Mouse (Mus musculus) limb, embryonic 15.5 days (tissue): Measurements from ENCODE around the gene Zfp108. TPM values are rescaled to one million over a fixed set of nuclear protein-coding genes. Genes with fewer than 3 reads are reported as not detected.

Source experiments
- ATAC-seq: fragments of 200-750 bp; cut with Nextera tagmentation; 2 replicates; pipeline ENCODE4 v1.8.0; 2017; ENCODE audit warnings: low read depth, moderate TSS enrichment; ENCODE audit not compliant: insufficient number of reproducible peaks, low FRiP score, low TSS enrichment
- H3K27ac ChIP-seq: fragments of 300-500 bp; sonication (generic); 2 replicates; pipeline ENCODE4 v1.5.1; 2015; ENCODE audit warnings: moderate library complexity, mild to moderate bottlenecking, inconsistent platforms
- H3K27me3 ChIP-seq: fragments of 300-500 bp; sonication (generic); 2 replicates; pipeline ENCODE4 v1.6.1; 2015; ENCODE audit warnings: inconsistent platforms
- H3K36me3 ChIP-seq: fragments of 300-500 bp; sonication (generic); 2 replicates; pipeline ENCODE4 v1.6.1; 2015; ENCODE audit warnings: inconsistent platforms
- H3K4me1 ChIP-seq: fragments of 300-500 bp; sonication (generic); 2 replicates; pipeline ENCODE4 v1.6.1; 2015; ENCODE audit warnings: inconsistent platforms
- H3K4me2 ChIP-seq: fragments of 300-500 bp; sonication (generic); 2 replicates; pipeline ENCODE4 v1.6.1; 2015; ENCODE audit warnings: mild to moderate bottlenecking, inconsistent platforms
- H3K4me3 ChIP-seq: fragments of 300-500 bp; sonication (generic); 2 replicates; pipeline ENCODE4 v1.5.1; 2015; ENCODE audit warnings: mild to moderate bottlenecking, inconsistent platforms
- H3K9ac ChIP-seq: fragments of 300-500 bp; sonication (generic); 2 replicates; pipeline ENCODE4 v1.6.1; 2015; ENCODE audit warnings: inconsistent platforms
- H3K9me3 ChIP-seq: fragments of 300-500 bp; sonication (generic); 2 replicates; pipeline ENCODE4 v1.6.1; 2016; ENCODE audit warnings: inconsistent platforms
- WGBS: fragments of 180-500 bp; shearing (Covaris S2); methylation state at CpG from one replicate; pipeline ENCODE4 v1.1.7; 2015; 5-methylcytosine and 5-hydroxymethylcytosine counted together
- polyA plus RNA-seq: library from polyadenylated mRNA; unstranded; fragments of >200 nt; fragmentation: Nextera tagmentation; extraction: Ambion mirVana; gene quantifications from 2 replicates; pipeline ENCODE4 v1.2.1, GENCODE M21; 2015

Zfp108 gene
- polyA plus RNA-seq = 5.5 and 6.1 TPM in 2 replicates

DNA sequence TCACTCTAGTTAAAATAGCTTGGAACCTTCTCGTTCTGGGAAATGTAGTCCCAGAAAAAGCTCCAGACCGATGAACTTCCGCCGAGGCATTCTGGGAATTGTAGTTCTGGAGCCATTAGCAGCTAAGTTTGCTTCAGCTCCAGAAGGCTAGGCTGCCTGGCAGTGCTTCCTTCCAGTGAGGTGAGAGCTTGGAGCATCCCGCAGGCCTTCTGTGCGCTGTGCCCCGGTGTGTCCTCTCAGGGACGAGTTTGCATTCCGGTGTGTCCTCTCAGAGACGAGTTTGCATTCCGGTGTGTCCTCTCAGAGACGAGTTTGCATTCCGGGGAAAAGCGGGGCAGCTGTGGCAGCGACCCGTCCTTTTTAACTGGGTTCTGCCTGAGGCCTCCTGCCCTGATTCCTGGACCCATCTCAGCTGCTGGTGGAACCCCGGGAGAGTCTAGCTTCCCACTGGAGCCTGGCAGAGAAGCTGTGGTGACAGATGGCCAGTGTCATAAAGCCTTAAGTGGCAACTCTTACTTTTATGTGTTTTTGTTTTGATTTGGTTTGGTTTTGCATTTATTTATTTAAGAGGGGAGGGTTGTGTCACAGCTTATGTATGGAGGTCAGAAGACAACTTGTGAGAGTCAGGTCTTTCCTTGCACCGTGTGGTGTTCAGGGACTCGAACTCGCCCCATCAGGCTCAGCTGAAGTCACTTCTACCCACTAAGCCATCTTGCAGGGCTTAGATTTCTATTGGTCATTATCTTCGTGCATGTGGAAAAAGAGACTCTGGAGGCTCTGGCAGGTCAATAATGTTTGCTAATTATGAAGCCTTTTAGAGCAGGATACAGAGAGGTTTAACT lies at the start of gene Zfp108:
Gene Zfp108 (plus strand): TSS at position 162 of the 842 bp plus-strand sequence.
- WGBS = 17% methylated on average over 21 of the region's 21 CpGs
- peak within 1 kb of the TSS; percentile 50; the same call in 1 of the 2 replicates for H3K27ac ChIP-seq

DNA sequence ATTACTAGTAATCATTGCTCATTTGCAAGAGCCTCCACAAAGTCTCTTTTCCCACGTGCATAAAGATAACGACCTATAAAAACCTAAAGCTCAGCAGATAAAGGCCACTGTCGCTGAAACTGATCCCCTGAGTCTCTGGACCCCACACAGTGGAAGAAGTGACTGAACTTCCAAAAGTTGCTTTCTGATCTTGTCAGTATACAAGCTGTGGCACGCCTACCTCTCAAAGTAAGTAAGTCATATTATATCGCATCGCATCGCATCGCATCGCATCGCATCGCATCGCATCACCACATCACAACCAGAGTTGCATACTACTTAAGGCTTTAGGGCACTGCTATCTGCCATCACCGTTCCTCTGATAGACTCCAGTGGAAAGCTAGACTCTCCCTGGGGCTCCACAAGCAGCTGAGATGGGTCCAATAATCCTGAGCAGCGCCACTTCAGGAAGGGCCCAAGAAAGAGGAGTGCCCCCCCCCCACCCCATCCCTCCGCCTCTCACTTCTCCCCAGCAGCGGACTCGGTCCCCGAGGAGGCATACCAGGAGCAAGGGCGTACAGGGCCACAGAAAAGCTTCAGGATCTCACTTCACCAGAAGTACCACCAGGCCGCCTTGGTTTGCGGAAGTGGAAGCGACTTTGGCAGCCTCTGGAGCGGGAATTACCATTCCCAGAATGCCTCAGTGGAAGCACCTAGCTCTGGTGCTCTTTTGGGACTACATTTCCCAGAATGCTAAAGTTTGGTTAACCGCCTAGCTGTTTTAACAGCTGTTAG lies 46.9 kb upstream of the Zfp108 start:
- H3K9ac ChIP-seq = peak overlapping the region; percentile 81
- no peaks in the 10 kb centered on the region for H3K27me3 ChIP-seq
- 13% methylated on average over 24 of the region's 24 CpGs for WGBS
- peak overlapping the region; percentile 49 for H3K4me2 ChIP-seq
- ATAC-seq = peak; percentile 85
- no peaks in the 10 kb centered on the region for H3K9me3 ChIP-seq
- H3K36me3 ChIP-seq = peaks cover 27% of the 10 kb centered on the region
- peak overlapping the region; percentile 66 for H3K4me3 ChIP-seq
- H3K27ac ChIP-seq = peak overlapping the region; percentile 87
- H3K4me1 ChIP-seq = peaks cover 4% of the 10 kb centered on the region; the same call in 1 of the 2 replicates

More for the DNA sequence above, at the start of gene Zfp108:
- Histone ChIP-seq H3K4me3 (peak within 1 kb of the TSS; percentile 62), H3K4me2 (peak within 1 kb of the TSS; percentile 57), H3K4me1 (peaks cover 10% of the 10 kb centered on the region), H3K9ac (peak within 1 kb of the TSS; percentile 58), H3K27me3 (no peaks in the 10 kb centered on the region), H3K36me3 (peaks cover 10% of the 10 kb centered on the region; the same call in 1 of the 2 replicates), H3K9me3 (no peaks in the 10 kb centered on the region)
- ATAC-seq = peak; percentile 86

DNA sequence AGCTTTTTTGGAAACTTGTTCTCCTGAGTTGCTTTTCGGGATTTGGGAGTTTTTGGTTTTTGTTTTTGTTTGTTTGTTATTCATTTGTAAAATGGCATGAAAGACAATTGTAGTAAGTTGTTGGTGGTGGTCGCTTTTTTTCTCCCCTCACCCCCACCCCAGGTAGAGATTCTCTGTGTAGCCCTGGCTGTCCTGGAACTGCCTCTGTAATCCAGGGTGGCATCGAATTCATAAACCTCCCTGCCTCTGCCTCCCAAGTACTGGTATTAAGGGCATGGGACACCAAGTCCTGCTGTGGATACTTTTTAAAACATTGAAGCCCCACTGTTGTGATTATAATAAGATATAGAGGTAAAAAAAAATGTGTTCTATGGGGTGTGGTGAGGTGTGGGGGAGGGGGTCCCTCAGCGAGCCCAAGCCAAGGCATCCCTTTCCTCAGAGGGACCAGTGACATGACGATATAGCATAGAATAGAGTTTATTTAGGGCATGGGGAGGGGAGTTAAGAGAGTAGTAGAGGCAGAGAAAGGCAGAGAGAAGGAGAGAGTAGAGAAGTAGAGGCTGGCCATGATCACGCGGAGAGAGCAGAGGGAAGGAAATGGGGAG lies 46.2 kb upstream of the Zfp108 start:
- no peaks in the 10 kb centered on the region for H3K27me3 ChIP-seq
- H3K9ac ChIP-seq = no peak overlapping the region
- no peak for ATAC-seq
- peaks cover 22% of the 10 kb centered on the region for H3K36me3 ChIP-seq
- no peak overlapping the region for H3K27ac ChIP-seq
- WGBS = 55% methylated on average over 7 of the region's 7 CpGs
- H3K4me3 ChIP-seq = peak overlapping the region; percentile 66
- no peaks in the 10 kb centered on the region for H3K9me3 ChIP-seq
- H3K4me1 ChIP-seq = peaks cover 4% of the 10 kb centered on the region; the same call in 1 of the 2 replicates
- H3K4me2 ChIP-seq = peak overlapping the region; percentile 49; the same call in 1 of the 2 replicates

DNA sequence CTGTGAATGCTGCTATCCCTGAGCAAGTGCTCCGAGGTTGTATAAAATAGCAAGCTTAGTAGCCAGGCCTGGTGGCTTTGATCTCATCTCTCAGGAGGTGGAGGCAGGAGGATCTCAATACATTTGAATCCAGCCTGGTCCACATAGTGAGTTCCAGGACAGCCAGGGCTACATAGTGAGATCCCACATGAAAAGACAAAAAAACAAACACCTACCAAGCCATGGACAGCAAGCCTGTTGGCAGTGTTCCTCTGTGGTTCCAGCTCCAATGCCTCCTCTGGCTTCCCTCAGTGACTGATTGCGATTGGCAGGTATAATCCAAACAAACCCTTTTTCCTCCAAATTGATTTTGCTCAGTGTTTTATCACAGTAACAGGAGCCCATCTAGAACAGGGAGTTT lies 44.3 kb upstream of the Zfp108 start:
- no peak for ATAC-seq
- Histone ChIP-seq H3K4me3 (no peak overlapping the region), H3K36me3 (peaks cover 7% of the 10 kb centered on the region; the same call in 1 of the 2 replicates), H3K4me2 (no peak overlapping the region), H3K4me1 (peaks cover 4% of the 10 kb centered on the region; the same call in 1 of the 2 replicates), H3K9me3 (no peaks in the 10 kb centered on the region), H3K9ac (no peak overlapping the region), H3K27ac (no peak overlapping the region), H3K27me3 (no peaks in the 10 kb centered on the region)
- WGBS = 78% methylated on average over 2 of the region's 2 CpGs

DNA sequence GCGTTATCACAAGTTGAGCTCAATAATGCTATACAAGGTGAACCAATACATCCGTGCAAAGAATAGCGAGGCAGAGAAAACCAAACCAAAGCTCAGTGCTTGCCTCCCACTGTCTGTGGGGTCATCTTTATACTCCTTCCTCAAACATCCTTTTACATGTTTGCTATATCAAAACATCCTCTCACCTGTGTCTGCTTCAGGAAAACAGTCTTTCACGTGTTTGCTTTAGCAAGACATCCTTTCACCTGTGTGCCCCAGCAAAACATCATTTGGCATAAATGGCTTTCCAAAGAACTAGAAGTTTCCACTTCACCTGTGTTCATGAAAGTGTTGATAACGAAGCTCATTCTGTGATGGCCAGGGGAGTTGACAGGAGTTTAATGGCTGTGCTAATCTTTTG lies 43.3 kb upstream of the Zfp108 start, which contains the start of gene Zfp111:
Gene Zfp111 (minus strand): TSS at position 101 of the 400 bp plus-strand sequence.
- H3K9me3 ChIP-seq = no peaks in the 10 kb centered on the region
- no peak within 1 kb of the TSS for H3K27ac ChIP-seq
- no peak within 1 kb of the TSS for H3K9ac ChIP-seq
- ATAC-seq = no peak
- peaks cover 4% of the 10 kb centered on the region; the same call in 1 of the 2 replicates for H3K4me1 ChIP-seq
- WGBS = 81% methylated on average over 5 of the region's 5 CpGs
- H3K4me3 ChIP-seq = no peak within 1 kb of the TSS
- no peak within 1 kb of the TSS for H3K4me2 ChIP-seq
- H3K27me3 ChIP-seq = no peaks in the 10 kb centered on the region
- no peaks in the 10 kb centered on the region for H3K36me3 ChIP-seq

DNA sequence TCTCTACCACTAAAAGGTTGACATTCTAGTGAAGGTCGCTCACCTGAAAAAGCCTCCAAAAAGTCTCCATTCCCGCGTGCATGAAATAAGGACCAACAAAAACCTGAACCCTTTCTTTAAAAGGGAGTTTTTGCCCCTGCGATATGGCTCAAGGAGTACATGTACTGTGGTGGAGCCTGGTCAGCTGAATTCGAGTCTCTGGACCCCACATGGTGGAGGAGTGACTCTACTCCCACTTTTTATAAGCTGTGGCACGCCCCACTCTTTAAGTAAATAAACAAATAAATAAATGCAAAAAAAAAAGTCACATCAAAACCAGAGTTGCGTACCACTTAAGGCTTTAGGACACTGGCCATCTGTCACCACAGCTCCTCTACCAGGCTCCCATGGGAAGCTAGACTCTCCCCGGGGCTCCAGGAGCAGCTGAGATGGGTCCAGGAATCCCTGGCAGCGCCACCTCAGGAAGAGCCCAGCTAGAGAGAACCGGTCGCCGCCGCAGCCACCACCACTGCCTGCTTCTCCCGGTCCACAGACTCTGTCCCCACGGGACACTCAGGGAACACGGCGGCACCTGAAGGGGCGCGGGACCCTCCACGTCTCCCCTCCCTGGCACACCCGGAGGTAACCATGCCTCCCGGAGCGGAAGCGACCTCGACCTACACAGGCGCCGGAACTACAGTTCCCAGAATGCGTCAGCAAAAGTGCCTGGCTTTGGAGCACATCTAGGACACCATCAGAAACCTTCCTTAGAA lies 17.4 kb upstream of the Zfp108 start, which contains the start of gene Zfp109:
Gene Zfp109 (minus strand): TSS at position 521 of the 752 bp plus-strand sequence.
- peak; percentile 64 for ATAC-seq
- Histone ChIP-seq H3K9me3 (no peaks in the 10 kb centered on the region), H3K36me3 (peaks cover 14% of the 10 kb centered on the region), H3K4me2 (peak within 1 kb of the TSS; percentile 64), H3K27me3 (no peaks in the 10 kb centered on the region), H3K4me3 (peak within 1 kb of the TSS; percentile 77), H3K4me1 (peaks cover 9% of the 10 kb centered on the region; the same call in 1 of the 2 replicates), H3K27ac (no peak within 1 kb of the TSS), H3K9ac (peak within 1 kb of the TSS; percentile 81)
- WGBS = 5% methylated on average over 28 of the region's 28 CpGs

DNA sequence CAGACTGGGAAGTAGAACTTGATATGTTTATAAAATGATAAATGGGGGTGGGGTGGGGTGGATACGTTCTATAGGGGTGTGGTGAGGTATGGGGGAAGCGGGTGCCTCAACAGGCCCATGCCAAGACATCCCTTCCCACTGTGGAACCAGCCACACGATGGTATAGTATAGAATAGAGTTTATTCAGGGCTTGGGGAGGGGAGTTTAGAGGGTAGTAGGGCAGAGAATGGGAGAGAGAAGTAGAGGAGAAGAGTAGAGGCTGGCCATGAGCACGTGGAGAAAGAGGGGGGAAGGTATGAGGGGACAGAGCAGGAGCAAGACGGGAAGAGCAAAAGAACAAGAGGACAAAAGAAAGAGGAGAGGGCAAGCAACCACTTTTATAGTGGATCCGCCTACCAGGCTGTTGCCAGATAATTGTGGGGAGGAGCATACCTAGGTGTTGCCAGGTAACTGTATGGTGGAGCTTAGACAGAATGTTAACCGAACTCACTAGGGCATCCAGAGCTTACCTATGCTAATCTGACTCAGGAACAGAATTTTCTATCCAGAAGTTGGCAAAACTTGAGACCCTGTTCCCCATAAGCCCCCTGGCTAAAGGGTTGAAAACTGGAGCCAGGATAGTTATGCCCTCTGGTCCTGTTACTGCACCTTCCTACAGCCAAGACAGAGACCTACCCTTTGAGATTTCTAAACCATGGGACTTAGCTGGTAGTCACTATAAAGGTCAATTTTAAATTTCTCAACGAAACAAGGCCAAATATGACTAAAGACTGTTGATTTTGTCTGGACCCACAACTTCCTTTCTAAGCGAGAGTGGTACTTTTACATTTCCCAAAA lies 597 bp upstream of the Zfp108 start:
- Histone ChIP-seq H3K27ac (no peak overlapping the region), H3K9me3 (no peaks in the 10 kb centered on the region), H3K4me1 (peaks cover 10% of the 10 kb centered on the region), H3K4me3 (peak overlapping the region; percentile 62), H3K36me3 (0 out of 2 replicates have a peak, but pooled peaks cover 1% of the 10 kb centered on the region), H3K27me3 (no peaks in the 10 kb centered on the region), H3K9ac (no peak overlapping the region), H3K4me2 (peak overlapping the region; percentile 57)
- no peak for ATAC-seq
- WGBS = 59% methylated on average over 9 of the region's 9 CpGs

DNA sequence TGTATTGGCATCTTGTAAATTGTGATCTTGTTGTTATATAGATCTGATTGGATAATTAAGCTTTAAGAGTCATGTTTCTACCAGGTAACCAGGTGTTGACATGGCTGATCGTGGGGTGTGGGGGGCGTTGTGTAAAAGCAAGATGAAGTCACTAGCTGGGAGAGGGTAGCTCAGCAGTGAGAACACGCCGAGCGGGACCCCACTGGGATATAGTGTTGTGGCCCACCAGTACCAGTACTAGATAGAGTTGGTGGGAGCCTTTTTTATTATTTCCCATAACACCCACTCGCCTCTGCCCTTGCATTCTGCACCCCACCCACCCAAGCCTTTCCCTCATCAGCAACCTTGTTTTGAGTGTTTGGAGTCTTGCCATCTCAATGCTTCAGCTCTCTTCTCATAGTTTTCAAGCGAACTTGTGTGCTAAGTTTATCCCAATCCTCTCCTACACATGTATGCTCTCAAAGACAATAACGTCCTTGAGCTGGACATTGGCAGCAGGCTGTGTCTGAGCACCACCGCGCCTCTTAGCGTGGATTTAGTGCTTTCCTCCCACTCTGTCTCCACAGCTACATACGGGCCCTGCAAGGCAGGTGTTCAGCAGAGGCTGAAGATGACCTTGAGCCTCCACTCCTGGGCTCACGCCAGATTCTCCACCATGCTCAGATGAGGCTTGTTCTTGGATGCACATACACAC lies 4.9 kb downstream of the Zfp108 start:
- Histone ChIP-seq H3K9ac (no peak overlapping the region), H3K4me1 (peaks cover 10% of the 10 kb centered on the region), H3K36me3 (peaks cover 30% of the 10 kb centered on the region), H3K4me3 (no peak overlapping the region), H3K27me3 (no peaks in the 10 kb centered on the region), H3K4me2 (no peak overlapping the region), H3K27ac (no peak overlapping the region), H3K9me3 (no peaks in the 10 kb centered on the region)
- ATAC-seq = no peak
- WGBS = 92% methylated on average over 13 of the region's 13 CpGs

DNA sequence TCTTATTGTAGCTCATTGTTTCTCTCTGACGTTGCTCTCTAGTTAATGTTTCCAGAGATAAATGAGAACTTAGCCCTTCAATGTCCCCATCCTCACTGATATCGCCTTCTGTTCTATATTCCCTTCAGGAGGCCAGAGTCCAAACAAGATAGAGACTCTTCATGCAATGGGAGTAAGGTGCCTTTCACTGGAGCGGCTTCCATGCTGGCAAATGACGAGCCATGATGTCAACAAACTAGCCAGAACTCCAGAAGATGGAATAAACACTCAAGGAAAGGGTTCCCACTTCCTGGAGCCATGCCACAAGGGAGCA lies 5.4 kb downstream of the Zfp108 start:
- H3K4me2 ChIP-seq = no peak overlapping the region
- H3K4me3 ChIP-seq = no peak overlapping the region
- H3K36me3 ChIP-seq = peaks cover 30% of the 10 kb centered on the region
- H3K4me1 ChIP-seq = peaks cover 10% of the 10 kb centered on the region
- H3K27me3 ChIP-seq = no peaks in the 10 kb centered on the region
- H3K9ac ChIP-seq = no peak overlapping the region
- ATAC-seq = no peak
- H3K27ac ChIP-seq = no peak overlapping the region
- no peaks in the 10 kb centered on the region for H3K9me3 ChIP-seq
- 92% methylated on average over 4 of the region's 4 CpGs for WGBS
